Mouse (Mus musculus): Measurements from ENCODE around the gene Cdh19. TPM values are rescaled to one million over a fixed set of nuclear protein-coding genes. Genes with fewer than 3 reads are reported as not detected.

The Cdh19 gene
- polyA plus RNA-seq (2012; rRNA removed), result not detected in 2 replicates

DNA sequence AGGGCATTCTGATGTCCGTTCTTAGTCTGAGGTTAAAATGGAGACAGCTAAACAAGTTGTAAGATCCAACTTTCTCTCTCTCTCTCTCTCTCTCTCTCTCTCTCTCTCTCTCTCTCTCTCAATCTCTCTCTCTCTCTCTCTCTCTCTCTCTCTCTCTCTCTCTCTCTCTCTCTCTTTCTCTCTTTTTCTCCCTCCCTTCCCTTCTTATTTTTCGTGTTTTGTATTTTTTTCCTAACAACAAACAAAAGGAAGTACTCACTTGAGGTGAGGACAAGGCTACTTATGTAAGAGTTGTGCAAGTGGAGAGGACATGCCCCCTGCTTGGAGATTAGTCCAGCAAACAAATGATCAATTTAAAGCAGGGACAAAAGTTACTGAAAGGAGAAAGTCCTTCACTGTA, at the start of gene Cdh19:
TSS of gene Cdh19 (minus strand) at position 101 of the 400 bp plus-strand sequence.
- Histone ChIP-seq H3K4me3 (ENCODE audit: control insufficient read depth, low read depth, low read length) (no peak within 1 kb of the TSS), H3K4me1 (ENCODE audit: control insufficient read depth, insufficient read depth, low read length) (no peaks in the 10 kb centered on the region), H3K36me3 (ENCODE audit: control insufficient read depth, insufficient read depth, low read length) (no peaks in the 10 kb centered on the region), H3K27me3 (ENCODE audit: control insufficient read depth, insufficient read depth, low read length) (no peaks in the 10 kb centered on the region), H3K27ac (ENCODE audit: control insufficient read depth, insufficient read depth, low read depth, low read length) (no peak within 1 kb of the TSS)
- TF ChIP-seq POLR2A (IDR thresholded peaks at IDR 0.05; ENCODE audit: control insufficient read depth, low read depth, low read length) (no peak), CTCF (IDR thresholded peaks at IDR 0.05; ENCODE audit: control insufficient read depth, insufficient read depth, insufficient replicate concordance, low read depth, low read length) (no peak)

DNA sequence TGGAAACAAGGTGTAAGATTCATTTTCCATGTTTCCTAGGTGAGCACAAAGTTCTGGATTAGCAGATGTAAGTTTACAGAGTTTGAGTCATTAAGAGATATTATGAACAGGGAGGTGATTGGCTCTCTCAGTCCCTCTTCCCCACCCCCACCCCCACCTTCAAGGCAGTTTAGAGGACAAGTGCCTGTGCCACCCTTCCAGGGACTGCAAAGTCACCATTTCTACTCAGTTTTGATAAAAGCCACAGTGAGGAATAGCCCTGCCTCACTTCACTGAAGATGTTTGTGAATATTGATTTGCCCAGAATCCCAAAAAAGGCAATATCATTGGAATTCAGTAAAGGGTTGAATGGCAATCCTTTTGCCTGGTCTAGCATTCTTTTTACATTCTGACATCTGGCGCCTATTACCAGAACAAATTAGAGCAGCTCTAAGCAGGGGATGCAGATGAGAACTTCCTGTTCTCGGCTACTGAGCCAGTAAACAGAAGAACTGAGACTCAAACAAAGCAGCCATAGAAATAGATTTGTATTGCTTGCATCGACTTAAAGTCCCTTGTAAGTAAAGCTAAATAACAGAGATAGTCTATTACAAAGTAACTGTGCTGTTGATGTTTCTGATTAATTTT, 43.2 kb upstream of the Cdh19 start:
- TF ChIP-seq POLR2A (IDR thresholded peaks at IDR 0.05; ENCODE audit: control insufficient read depth, low read depth, low read length), result no peak
- no peak for TF ChIP-seq CTCF (IDR thresholded peaks at IDR 0.05; ENCODE audit: control insufficient read depth, insufficient read depth, insufficient replicate concordance, low read depth, low read length)
- H3K4me3 ChIP-seq (ENCODE audit: control insufficient read depth, low read depth, low read length), result no peak overlapping the region
- no peaks in the 10 kb centered on the region for H3K27me3 ChIP-seq (ENCODE audit: control insufficient read depth, insufficient read depth, low read length)
- H3K27ac ChIP-seq (ENCODE audit: control insufficient read depth, insufficient read depth, low read depth, low read length), result no peak overlapping the region
- H3K4me1 ChIP-seq (ENCODE audit: control insufficient read depth, insufficient read depth, low read length), result no peaks in the 10 kb centered on the region
- H3K36me3 ChIP-seq (ENCODE audit: control insufficient read depth, insufficient read depth, low read length), result no peaks in the 10 kb centered on the region

DNA sequence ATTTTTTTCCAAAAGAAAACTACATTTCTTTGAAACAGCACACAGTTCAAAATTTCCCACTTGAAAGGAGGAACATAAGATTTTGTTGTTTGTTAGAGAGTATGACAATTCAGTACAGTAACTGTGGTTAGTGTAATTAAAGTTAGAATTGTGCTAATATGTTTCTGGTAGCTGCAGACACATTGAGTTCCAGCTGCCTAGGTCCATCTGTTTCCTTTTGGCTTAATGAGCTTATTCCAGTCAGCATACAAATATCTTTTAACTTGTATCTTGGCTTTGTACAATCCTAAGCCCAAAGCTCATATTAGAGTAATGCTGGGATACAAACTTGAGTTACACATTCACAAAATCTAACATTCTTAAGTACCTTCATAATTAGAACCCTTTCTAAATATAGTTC, 40.3 kb upstream of the Cdh19 start:
- Histone ChIP-seq H3K27me3 (ENCODE audit: control insufficient read depth, insufficient read depth, low read length) (no peaks in the 10 kb centered on the region), H3K4me3 (ENCODE audit: control insufficient read depth, low read depth, low read length) (no peak overlapping the region), H3K36me3 (ENCODE audit: control insufficient read depth, insufficient read depth, low read length) (no peaks in the 10 kb centered on the region), H3K27ac (ENCODE audit: control insufficient read depth, insufficient read depth, low read depth, low read length) (no peak overlapping the region), H3K4me1 (ENCODE audit: control insufficient read depth, insufficient read depth, low read length) (no peaks in the 10 kb centered on the region)
- no peak for TF ChIP-seq CTCF (IDR thresholded peaks at IDR 0.05; ENCODE audit: control insufficient read depth, insufficient read depth, insufficient replicate concordance, low read depth, low read length)
- TF ChIP-seq POLR2A (IDR thresholded peaks at IDR 0.05; ENCODE audit: control insufficient read depth, low read depth, low read length), result no peak

DNA sequence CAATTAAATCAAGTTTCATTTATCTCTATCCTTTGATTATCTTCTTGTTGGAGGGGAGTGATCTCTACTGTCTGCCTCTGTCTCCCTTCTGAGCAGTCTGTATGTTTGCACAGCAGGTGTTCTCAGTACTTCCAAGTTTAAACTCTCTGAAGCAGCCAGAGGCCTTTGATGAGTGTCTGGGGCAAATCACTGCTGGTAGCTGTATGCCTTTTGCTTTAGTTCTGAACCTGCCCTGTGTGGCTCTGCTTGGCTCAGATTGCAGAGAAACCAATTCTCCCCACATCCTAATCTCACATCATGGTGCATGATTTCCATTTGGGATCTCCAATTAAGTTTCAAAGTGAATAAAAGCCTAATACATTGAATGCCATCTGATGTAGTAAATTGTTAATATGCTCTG, 12.4 kb upstream of the Cdh19 start:
- no peaks in the 10 kb centered on the region for H3K4me1 ChIP-seq (ENCODE audit: control insufficient read depth, insufficient read depth, low read length)
- no peak overlapping the region for H3K27ac ChIP-seq (ENCODE audit: control insufficient read depth, insufficient read depth, low read depth, low read length)
- TF ChIP-seq POLR2A (IDR thresholded peaks at IDR 0.05; ENCODE audit: control insufficient read depth, low read depth, low read length) (no peak), CTCF (IDR thresholded peaks at IDR 0.05; ENCODE audit: control insufficient read depth, insufficient read depth, insufficient replicate concordance, low read depth, low read length) (no peak)
- no peaks in the 10 kb centered on the region for H3K27me3 ChIP-seq (ENCODE audit: control insufficient read depth, insufficient read depth, low read length)
- H3K4me3 ChIP-seq (ENCODE audit: control insufficient read depth, low read depth, low read length), result no peak overlapping the region
- H3K36me3 ChIP-seq (ENCODE audit: control insufficient read depth, insufficient read depth, low read length), result no peaks in the 10 kb centered on the region

DNA sequence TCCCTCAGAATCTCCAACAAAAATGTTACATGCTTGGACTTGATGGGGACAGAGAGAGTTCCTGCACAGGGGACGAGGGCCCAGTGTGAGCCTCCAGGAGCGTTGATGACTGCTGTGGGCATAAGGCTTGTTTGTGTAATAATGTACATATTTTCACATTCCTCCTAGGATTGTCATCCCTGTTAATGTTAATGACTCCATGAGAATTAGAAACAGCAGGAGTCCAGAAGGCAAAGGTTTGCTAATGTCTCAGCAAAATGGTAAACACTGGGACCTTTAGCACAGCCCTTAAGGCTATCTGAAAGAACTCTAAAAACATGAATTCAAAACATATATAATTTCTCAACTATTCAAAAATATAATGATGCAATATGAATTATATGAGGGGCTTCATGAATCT, 8.2 kb downstream of the Cdh19 start:
- Histone ChIP-seq H3K4me3 (ENCODE audit: control insufficient read depth, low read depth, low read length) (no peak overlapping the region), H3K27me3 (ENCODE audit: control insufficient read depth, insufficient read depth, low read length) (no peaks in the 10 kb centered on the region), H3K36me3 (ENCODE audit: control insufficient read depth, insufficient read depth, low read length) (no peaks in the 10 kb centered on the region), H3K27ac (ENCODE audit: control insufficient read depth, insufficient read depth, low read depth, low read length) (no peak overlapping the region), H3K4me1 (ENCODE audit: control insufficient read depth, insufficient read depth, low read length) (no peaks in the 10 kb centered on the region)
- TF ChIP-seq CTCF (IDR thresholded peaks at IDR 0.05; ENCODE audit: control insufficient read depth, insufficient read depth, insufficient replicate concordance, low read depth, low read length), result no peak
- TF ChIP-seq POLR2A (IDR thresholded peaks at IDR 0.05; ENCODE audit: control insufficient read depth, low read depth, low read length), result no peak

DNA sequence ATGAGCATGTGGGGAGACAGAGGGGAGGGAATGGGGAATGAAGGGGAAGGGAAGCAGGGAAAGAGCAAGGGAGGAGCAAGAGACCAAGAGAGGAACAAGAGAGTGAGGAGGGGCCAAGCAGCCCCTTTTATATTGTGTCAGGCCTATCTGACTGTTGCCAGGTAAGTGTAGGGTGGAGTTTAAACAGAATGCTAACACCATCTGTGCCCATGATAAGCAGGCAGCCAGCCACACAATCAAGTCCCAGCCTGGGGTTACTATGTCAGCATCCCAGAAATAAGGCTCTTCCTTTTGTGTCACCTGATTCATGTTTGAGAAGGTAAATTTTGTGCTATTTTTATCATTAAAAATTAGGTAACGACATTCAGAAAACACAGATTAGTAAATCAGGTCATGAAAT, 67.6 kb downstream of the Cdh19 start:
- TF ChIP-seq POLR2A (IDR thresholded peaks at IDR 0.05; ENCODE audit: control insufficient read depth, low read depth, low read length), result no peak
- TF ChIP-seq CTCF (IDR thresholded peaks at IDR 0.05; ENCODE audit: control insufficient read depth, insufficient read depth, insufficient replicate concordance, low read depth, low read length), result no peak
- Histone ChIP-seq H3K27me3 (ENCODE audit: control insufficient read depth, insufficient read depth, low read length) (no peaks in the 10 kb centered on the region), H3K27ac (ENCODE audit: control insufficient read depth, insufficient read depth, low read depth, low read length) (no peak overlapping the region), H3K4me1 (ENCODE audit: control insufficient read depth, insufficient read depth, low read length) (no peaks in the 10 kb centered on the region), H3K4me3 (ENCODE audit: control insufficient read depth, low read depth, low read length) (no peak overlapping the region), H3K36me3 (ENCODE audit: control insufficient read depth, insufficient read depth, low read length) (no peaks in the 10 kb centered on the region)

DNA sequence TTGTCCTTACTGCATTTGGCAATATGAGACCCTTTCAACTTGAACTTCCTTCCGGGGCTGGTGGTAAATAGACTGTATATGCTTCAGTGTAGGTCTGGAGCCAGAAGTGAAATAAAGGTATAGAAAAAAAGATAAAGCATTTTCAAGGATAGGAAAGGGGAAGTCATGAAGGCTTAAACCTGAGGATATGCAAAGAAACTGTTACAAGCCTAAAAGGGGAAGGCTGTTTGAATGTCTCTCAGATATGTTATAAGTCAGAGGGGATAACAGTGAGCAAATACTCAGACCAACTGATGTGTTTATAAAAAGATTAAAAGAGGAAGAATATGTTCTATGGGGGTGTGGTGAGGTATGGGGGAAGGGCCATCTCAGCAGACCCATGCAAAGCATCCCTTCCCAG, 68.2 kb downstream of the Cdh19 start:
- no peaks in the 10 kb centered on the region for H3K27me3 ChIP-seq (ENCODE audit: control insufficient read depth, insufficient read depth, low read length)
- no peak overlapping the region for H3K4me3 ChIP-seq (ENCODE audit: control insufficient read depth, low read depth, low read length)
- no peaks in the 10 kb centered on the region for H3K4me1 ChIP-seq (ENCODE audit: control insufficient read depth, insufficient read depth, low read length)
- no peak overlapping the region for H3K27ac ChIP-seq (ENCODE audit: control insufficient read depth, insufficient read depth, low read depth, low read length)
- TF ChIP-seq CTCF (IDR thresholded peaks at IDR 0.05; ENCODE audit: control insufficient read depth, insufficient read depth, insufficient replicate concordance, low read depth, low read length) (no peak), POLR2A (IDR thresholded peaks at IDR 0.05; ENCODE audit: control insufficient read depth, low read depth, low read length) (no peak)
- no peaks in the 10 kb centered on the region for H3K36me3 ChIP-seq (ENCODE audit: control insufficient read depth, insufficient read depth, low read length)
